Mouse (Mus musculus) erythroblast, embryonic 14.5 days (primary cell): ENCODE results near the gene Tatdn3.

Source experiments
- GATA1 ChIP-seq: IDR thresholded peaks from 2 replicates; pipeline ENCODE4 v1.6.1; 2012; ENCODE audit warnings: low read length, inconsistent platforms, mixed read lengths
- TAL1 ChIP-seq: IDR thresholded peaks from 3 replicates; pipeline ENCODE4 v1.6.1; 2012; ENCODE audit warnings: low read length, inconsistent platforms, mixed read lengths

DNA sequence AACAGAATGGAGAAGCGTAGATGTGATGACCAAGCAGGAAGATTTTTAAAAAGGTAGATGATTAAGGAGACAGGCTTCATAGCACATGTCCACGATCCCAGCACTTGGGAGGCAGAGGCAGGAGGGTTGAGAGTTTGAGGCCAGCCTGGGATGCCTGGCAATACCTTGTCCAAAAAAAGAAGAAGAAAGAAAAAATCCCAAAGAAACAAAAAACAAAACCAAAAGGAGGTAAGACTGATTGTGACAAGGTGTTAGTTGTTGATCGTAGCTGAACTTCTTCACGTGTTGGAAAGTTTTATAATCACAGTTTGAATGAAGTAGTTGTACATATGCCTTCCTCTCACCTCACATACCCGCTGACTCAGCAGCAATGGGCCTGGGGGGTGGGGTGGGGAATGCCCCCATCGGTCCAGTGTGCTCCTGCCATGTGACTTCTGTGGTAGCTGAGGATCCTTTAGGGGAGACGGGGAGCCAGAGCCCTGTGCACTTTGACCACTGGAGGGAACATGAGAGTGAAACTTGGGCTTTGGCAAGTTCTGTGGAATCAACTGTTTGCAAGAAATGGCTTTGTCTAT lies 23.7 kb upstream of the Tatdn3 start:
- TF ChIP-seq GATA1 (no peak), TAL1 (no peak)
